Mouse (Mus musculus) olfactory bulb, adult 2 months (tissue): ENCODE measurements at regions not wholly inside any gene's neighbourhood (a gene's known extent, or its start where the extent isn't known, plus 50 kb on each side); places are given as distances from the start of the nearest gene placed in this dataset.

Experiments used
- CTCF ChIP-seq: fragments of 200-500 bp; IDR thresholded peaks from 2 replicates; pipeline ENCODE4 v1.5.1; 2012; ENCODE audit warnings: low read depth, mild to moderate bottlenecking, low read length, moderate library complexity; ENCODE audit not compliant: insufficient read depth
- POLR2A ChIP-seq: fragments of 200-500 bp; IDR thresholded peaks from 2 replicates; pipeline ENCODE4 v1.6.1; 2012; ENCODE audit warnings: mild to moderate bottlenecking, low read depth, low read length, moderate library complexity; ENCODE audit not compliant: insufficient read depth

- TF ChIP-seq POLR2A (no peak), CTCF (no peak)
Measured at GRCm38 (mm10) chr9:52407841-52408240, 239.5 kb upstream of the Zc3h12c start.
